Mouse (Mus musculus) bone marrow, adult 2 months (tissue): ENCODE measurements around the gene Dnah8. TPM values are rescaled to one million over a fixed set of nuclear protein-coding genes. Genes with fewer than 3 reads are reported as not detected.

Source experiments
- H3K27ac ChIP-seq: fragments of 200-500 bp; 2 replicates; pipeline ENCODE4 v1.5.1; 2012; ENCODE audit warnings: low read depth, mild to moderate bottlenecking, control low read depth, inconsistent platforms, low read length; ENCODE audit not compliant: control insufficient read depth, poor library complexity, insufficient read depth
- H3K4me1 ChIP-seq: fragments of 200-500 bp; 2 replicates; pipeline ENCODE4 v1.6.1; 2011; ENCODE audit warnings: low read length; ENCODE audit not compliant: control insufficient read depth, insufficient read depth
- H3K4me3 ChIP-seq: fragments of 200-500 bp; replicated peaks from 2 replicates; pipeline ENCODE3; 2011; ENCODE audit warnings: mild to moderate bottlenecking, low read depth, low read length, control low read depth; ENCODE audit not compliant: control insufficient read depth
- CTCF ChIP-seq: fragments of 200-500 bp; IDR thresholded peaks from 2 replicates; pipeline ENCODE4 v1.5.1; 2011; ENCODE audit warnings: low read length, control low read depth; ENCODE audit not compliant: control insufficient read depth, insufficient read depth
- POLR2A ChIP-seq: fragments of 200-500 bp; IDR thresholded peaks from 2 replicates; pipeline ENCODE4 v1.6.1; 2011; ENCODE audit warnings: low read depth, mild to moderate bottlenecking, control low read depth, low read length, borderline replicate concordance; ENCODE audit not compliant: control insufficient read depth
- WGBS: fragments of 180-500 bp; shearing (Covaris S2); methylation state at CpG from one replicate; pipeline ENCODE4 v1.1.7; 2018; 5-methylcytosine and 5-hydroxymethylcytosine counted together
- polyA plus RNA-seq: library from polyadenylated mRNA; stranded (reverse); fragments of >200 nt; gene quantifications from 2 replicates; pipeline ENCODE4 v1.2.4, GENCODE M21; 2011; ENCODE audit warnings: low replicate concordance; ENCODE audit not compliant: missing spikeins, insufficient read depth, insufficient read length

Gene Dnah8
- polyA plus RNA-seq, 1 experiment = 24.6 TPM

DNA sequence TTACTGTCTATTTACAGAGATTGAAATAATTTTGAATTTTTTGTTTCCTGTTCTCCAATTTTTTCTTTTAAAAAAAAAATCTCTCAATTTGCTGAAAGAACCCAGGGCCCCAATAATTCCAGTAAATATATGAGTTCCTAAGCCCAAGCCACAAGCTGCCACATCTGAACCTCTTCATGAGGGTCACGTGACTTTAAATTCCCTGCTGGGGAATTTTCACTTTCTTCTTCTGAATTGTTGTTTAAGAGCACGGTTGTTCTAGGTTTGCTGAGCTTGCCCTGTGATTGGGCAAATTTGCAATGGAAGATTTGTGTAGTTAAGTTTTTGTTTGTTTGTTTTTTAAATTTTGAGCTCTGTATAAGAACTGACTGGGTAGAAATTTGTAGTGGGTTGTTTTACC lies 67.3 kb downstream of the Dnah8 start:
- Histone ChIP-seq H3K4me3 (no peak overlapping the region), H3K27ac (no peak overlapping the region), H3K4me1 (no peaks in the 10 kb centered on the region)
- WGBS = 84% methylated on average over 2 of the region's 2 CpGs
- TF ChIP-seq CTCF = no peak
- TF ChIP-seq POLR2A = no peak

- H3K4me1 ChIP-seq = no peaks in the 10 kb centered on the region
- no peak for TF ChIP-seq CTCF
- no peak for TF ChIP-seq POLR2A
- H3K27ac ChIP-seq = no peak overlapping the region
- no peak overlapping the region for H3K4me3 ChIP-seq
- WGBS = 83% methylated on average over 9 of the region's 9 CpGs
These were observed 70.1 kb downstream of the Dnah8 start for GRCm38 (mm10) chr17:30694281-30694680.

DNA sequence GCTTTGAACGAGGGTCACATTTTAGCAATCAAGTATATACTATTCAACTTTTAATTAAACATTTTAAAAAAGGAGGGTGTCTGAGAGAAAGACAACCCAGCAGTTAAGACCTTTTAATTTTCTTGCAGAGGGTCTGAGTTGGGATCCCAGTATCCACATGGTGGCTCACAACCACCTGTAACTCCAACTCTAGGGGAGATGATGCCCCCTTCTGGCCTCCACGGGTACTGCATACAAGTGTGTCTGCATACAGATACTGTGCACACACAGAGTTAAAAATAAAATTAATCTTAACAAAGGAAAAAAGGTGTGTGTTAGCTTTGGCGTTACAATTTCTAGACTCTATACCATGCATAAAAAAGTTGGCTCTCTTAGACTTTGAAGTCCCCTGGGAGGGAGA lies 90.6 kb downstream of the Dnah8 start:
- TF ChIP-seq CTCF = peak; percentile 34
- TF ChIP-seq POLR2A = no peak
- H3K4me3 ChIP-seq = no peak overlapping the region
- H3K27ac ChIP-seq = no peak overlapping the region
- no peaks in the 10 kb centered on the region for H3K4me1 ChIP-seq
- 80% methylated on average over 3 of the region's 3 CpGs for WGBS

- Histone ChIP-seq H3K27ac (no peak overlapping the region), H3K4me3 (no peak overlapping the region), H3K4me1 (no peaks in the 10 kb centered on the region)
- 90% methylated on average over 7 of the region's 7 CpGs for WGBS
- no peak for TF ChIP-seq POLR2A
- TF ChIP-seq CTCF = no peak
These were observed 94.0 kb downstream of the Dnah8 start for GRCm38 (mm10) chr17:30718197-30718596.

DNA sequence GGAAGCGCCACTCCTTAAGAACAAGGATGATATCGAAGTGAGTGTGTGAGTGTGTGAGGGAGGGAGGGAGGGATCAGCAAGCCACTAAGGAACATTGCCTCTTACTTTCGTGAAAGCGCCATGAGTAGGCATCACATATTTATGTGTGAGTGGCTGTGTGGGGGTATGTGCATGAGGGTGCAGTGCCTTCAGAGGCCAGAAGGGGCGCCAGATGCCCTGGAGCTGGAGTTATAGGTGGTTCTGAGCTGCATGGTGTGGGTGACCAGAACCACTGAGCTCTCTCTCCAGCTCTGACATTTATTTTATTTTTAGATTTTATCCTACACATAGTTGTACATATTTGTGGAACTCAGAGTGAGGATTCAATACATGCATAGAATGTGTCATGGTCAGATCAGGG lies 94.9 kb downstream of the Dnah8 start:
- no peak overlapping the region for H3K4me3 ChIP-seq
- H3K4me1 ChIP-seq = no peaks in the 10 kb centered on the region
- 88% methylated on average over 5 of the region's 5 CpGs for WGBS
- TF ChIP-seq CTCF = no peak
- no peak for TF ChIP-seq POLR2A
- no peak overlapping the region for H3K27ac ChIP-seq

- H3K4me3 ChIP-seq = no peak overlapping the region
- H3K4me1 ChIP-seq = no peaks in the 10 kb centered on the region
- WGBS = 79% methylated on average over 4 of the region's 4 CpGs
- no peak overlapping the region for H3K27ac ChIP-seq
- TF ChIP-seq POLR2A (no peak), CTCF (peak; percentile 53; the same call in 1 of the 2 replicates)
These were observed 103.6 kb downstream of the Dnah8 start for GRCm38 (mm10) chr17:30727788-30728187.

DNA sequence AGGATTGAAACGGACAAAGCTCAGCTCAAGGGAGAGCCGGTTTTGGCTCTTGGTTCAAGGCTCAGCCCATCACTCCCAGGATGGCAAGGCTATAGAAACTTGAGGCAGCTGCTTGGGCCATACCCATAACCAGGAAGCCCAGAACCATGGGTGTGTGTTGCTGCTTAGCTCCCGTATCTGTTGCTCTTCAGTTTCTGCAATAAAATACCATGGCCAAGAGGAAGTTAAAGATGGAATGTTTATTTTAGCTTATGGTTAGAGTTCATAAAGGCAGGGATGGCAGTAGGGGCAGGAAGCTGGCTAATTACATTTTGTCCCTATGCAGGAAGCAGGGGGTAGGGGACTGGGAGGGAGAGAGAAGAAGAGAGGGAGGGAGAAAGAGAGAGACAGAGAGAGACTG lies 108.6 kb downstream of the Dnah8 start:
- Histone ChIP-seq H3K4me1 (no peaks in the 10 kb centered on the region), H3K27ac (no peak overlapping the region), H3K4me3 (no peak overlapping the region)
- 72% methylated on average over 3 of the region's 3 CpGs for WGBS
- TF ChIP-seq CTCF = no peak
- no peak for TF ChIP-seq POLR2A

GRCm38 (mm10) chr17:30734770-30735169 lies 110.6 kb downstream of the Dnah8 start:
- no peak for TF ChIP-seq CTCF
- no peak for TF ChIP-seq POLR2A
- WGBS = 88% methylated on average over 8 of the region's 8 CpGs
- no peaks in the 10 kb centered on the region for H3K4me1 ChIP-seq

DNA sequence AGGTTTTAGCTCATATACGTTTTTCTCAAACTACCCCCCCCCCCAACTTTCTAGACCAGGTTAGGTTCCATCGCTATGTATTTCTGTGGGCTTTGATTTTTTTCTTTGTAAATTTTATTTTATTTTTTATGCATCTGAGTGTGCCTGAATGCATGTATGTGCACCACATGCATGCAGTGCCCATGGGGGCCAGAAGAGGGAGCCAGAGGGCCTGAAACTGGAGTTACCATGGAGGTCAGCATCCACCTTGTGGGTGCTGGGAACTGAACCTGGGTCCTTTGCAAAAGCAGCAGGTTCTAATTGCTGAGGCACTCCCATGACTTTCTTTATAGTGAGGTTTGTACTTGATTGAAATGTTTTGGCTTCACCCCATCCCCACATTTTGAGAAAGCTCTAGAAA lies 111.3 kb downstream of the Dnah8 start:
- no peak overlapping the region for H3K4me3 ChIP-seq
- 89% methylated on average over 2 of the region's 2 CpGs for WGBS
- TF ChIP-seq POLR2A (no peak), CTCF (0 out of 2 replicates have a peak, but pooled peaks have one; percentile 28)
- no peaks in the 10 kb centered on the region for H3K4me1 ChIP-seq
- H3K27ac ChIP-seq = no peak overlapping the region

More at GRCm38 (mm10) chr17:30734770-30735169, 110.6 kb downstream of the Dnah8 start:
- H3K4me3 ChIP-seq = no peak overlapping the region
- no peak overlapping the region for H3K27ac ChIP-seq
